Mouse (Mus musculus) liver, embryonic 14.5 days (tissue): ENCODE data around the gene 4921524J17Rik.

Experiments
- CTCF ChIP-seq: IDR thresholded peaks from 2 replicates; pipeline ENCODE4 v1.5.1; 2016; ENCODE audit warnings: antibody characterized with exemption, low read depth, control low read depth
- EP300 ChIP-seq: IDR thresholded peaks from 2 replicates; pipeline ENCODE4 v1.6.1; 2016; ENCODE audit warnings: antibody characterized with exemption, low read depth

DNA sequence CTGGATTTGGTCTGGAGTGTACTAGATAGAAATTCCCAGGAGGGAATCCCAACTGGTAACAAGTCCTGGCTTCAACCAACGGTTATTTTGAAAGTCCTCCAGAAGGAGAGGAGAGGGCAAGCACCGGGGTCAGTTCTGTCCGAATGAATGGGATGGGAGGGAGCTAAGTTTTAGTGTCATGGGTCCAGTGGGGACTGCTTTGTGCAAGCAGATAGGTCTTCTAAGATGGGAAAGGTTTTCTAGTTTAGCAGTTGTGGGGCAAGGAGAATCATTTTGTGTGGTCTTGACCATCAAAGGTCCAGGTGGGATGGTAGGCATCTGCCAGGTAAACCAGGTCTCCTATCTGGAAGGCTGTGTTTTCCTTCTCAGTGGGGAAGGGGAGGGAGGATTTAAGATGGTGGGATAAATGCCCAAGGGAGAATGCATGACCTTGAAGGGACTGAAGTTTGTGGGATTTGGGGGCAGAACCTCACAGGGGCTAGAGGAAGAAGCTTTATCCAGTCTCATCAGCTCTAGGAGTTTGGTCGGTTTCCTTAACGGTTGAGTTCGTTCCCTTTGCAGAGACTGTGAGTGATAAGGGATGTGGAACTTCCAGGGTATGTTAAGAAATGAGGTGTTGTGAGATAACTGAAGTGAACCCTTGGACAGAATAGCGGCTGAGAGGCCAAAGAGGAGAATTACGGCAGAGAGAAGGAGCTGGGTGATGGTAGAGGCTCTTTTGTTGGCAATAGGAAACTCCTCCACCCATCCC is 36.8 kb downstream of the 4921524J17Rik start:
- TF ChIP-seq CTCF: no peak
- TF ChIP-seq EP300: peak; percentile 84
